Mouse (Mus musculus) embryonic stem cell, embryonic (primary cell): ENCODE results near the gene Pcgf1.

Experiments used
- CTCF ChIA-PET, 4 experiments: fragments of 300-600 bp in 2 of 4; fragments of 350-600 bp in 2 of 4; sonication (Branson Sonifier 250); formaldehyde crosslinking; loops; one replicate each; lab custom pipeline; 2022; ENCODE audit warnings: inconsistent platforms in 2 of 4; lab: Charles Lee
- POLR2A ChIA-PET, 4 experiments: fragments of 300-600 bp in 2 of 4; fragments of 350-600 bp in 2 of 4; sonication (Branson Sonifier 250); formaldehyde crosslinking; loops; one replicate each; lab custom pipeline; 2022; ENCODE audit warnings: antibody characterized with exemption in 4 of 4, inconsistent platforms in 1 of 4; lab: Charles Lee

Gene Pcgf1

GRCm38 (mm10) chr6:83077630-83078323 is at the start of gene Pcgf1:
Gene Pcgf1 (plus strand): TSS chr6:83077869.
- ChIA-PET POLR2A (interaction anchor here in 3 of 4 experiments (0.6 to 2.7 kb wide), 54 partner anchors 9 to 373 kb away, joined by 3 to 18 read pairs (median 4); partner anchors contain the start of genes Dqx1 (in 3 of the 3), Wbp1 (in 3 of the 3), Aup1 (in 2 of the 3) and Ccdc142 (in 2 of the 3)), CTCF (interaction anchor here in 3 of 4 experiments (0.5 to 2.2 kb wide), 19 partner anchors 10 to 717 kb away, joined by 3 to 9 read pairs (median 4); partner anchors contain the start of genes Aup1 (in 1 of the 3), Ccdc142 (in 1 of the 3), Dqx1 (in 1 of the 3) and Gm42688 (in 1 of the 3))

- POLR2A ChIA-PET, result interaction anchor here in 2 of 4 experiments (0.7 to 1.5 kb wide), 4 partner anchors 14 to 105 kb away, joined by 3 to 4 read pairs (median 3); partner anchors contain the start of genes Aup1 (in 1 of the 2) and Rtkn (in 1 of the 2)
These were observed 47.9 kb upstream of the Pcgf1 start for GRCm38 (mm10) chr6:83029777-83030176.

GRCm38 (mm10) chr6:83031111-83031510 is 46.6 kb upstream of the Pcgf1 start:
- POLR2A ChIA-PET, result interaction anchor here in 2 of 4 experiments (0.7 to 2.3 kb wide), 6 partner anchors 9 to 55 kb away, joined by 3 to 8 read pairs (median 4); partner anchors contain the start of genes Aup1 (in 1 of the 2), Dqx1 (in 1 of the 2), Htra2 (in 1 of the 2) and Lbx2 (in 1 of the 2)
- CTCF ChIA-PET, result no interaction called here

More at GRCm38 (mm10) chr6:83029777-83030176, 47.9 kb upstream of the Pcgf1 start:
- CTCF ChIA-PET, result interaction anchor here in 2 of 4 experiments (1.2 to 1.5 kb wide), 1 partner anchor 33 kb away, joined by 5 to 6 read pairs; no protein-coding TSS in a partner anchor

GRCm38 (mm10) chr6:83031921-83032590 is 45.6 kb upstream of the Pcgf1 start:
- CTCF ChIA-PET, result interaction anchor here in 3 of 4 experiments (0.6 to 1.4 kb wide), 5 partner anchors 23 to 489 kb away, joined by 3 to 4 read pairs (median 3); partner anchors contain the start of genes Ccdc142 (in 1 of the 3), Gm42688 (in 1 of the 3) and Htra2 (in 1 of the 3)

GRCm38 (mm10) chr6:83032769-83033191 is 44.9 kb upstream of the Pcgf1 start:
- ChIA-PET POLR2A (interaction anchor here (0.6 to 3.3 kb wide), 25 partner anchors 13 to 293 kb away, joined by 3 to 13 read pairs (median 4); partner anchors contain the start of genes Dqx1 (in 2 of the 4), Aup1 (in 1 of the 4), Htra2 (in 1 of the 4) and Mob1a (in 1 of the 4)), CTCF (interaction anchor here in 2 of 4 experiments (0.6 to 1.4 kb wide), 8 partner anchors 18 to 330 kb away, joined by 3 to 5 read pairs (median 3); partner anchors contain the start of genes Ccdc142 (in 1 of the 2), Gm42688 (in 1 of the 2) and Htra2 (in 1 of the 2))

More at GRCm38 (mm10) chr6:83031921-83032590, 45.6 kb upstream of the Pcgf1 start:
- POLR2A ChIA-PET, result interaction anchor here in 2 of 4 experiments (0.6 to 3.3 kb wide), 18 partner anchors 10 to 294 kb away, joined by 3 to 13 read pairs (median 4); partner anchors contain the start of genes Aup1 (in 2 of the 2), Dqx1 (in 2 of the 2), Htra2 (in 2 of the 2) and Mob1a (in 1 of the 2)

GRCm38 (mm10) chr6:83033249-83034185 is 44.2 kb upstream of the Pcgf1 start, which contains the start of the genes Dok1 and Loxl3:
Gene Dok1 (minus strand): TSS chr6:83033471.
Gene Loxl3 (plus strand): TSS chr6:83034173.
- CTCF ChIA-PET, result interaction anchor here in 2 of 4 experiments (0.6 to 1.4 kb wide), 11 partner anchors 17 to 331 kb away, joined by 3 to 5 read pairs (median 3); partner anchors contain the start of genes Ccdc142 (in 1 of the 2) and Gm42688 (in 1 of the 2)
- POLR2A ChIA-PET, result interaction anchor here (0.5 to 3.3 kb wide), 29 partner anchors 13 to 292 kb away, joined by 3 to 13 read pairs (median 4); partner anchors contain the start of genes Dqx1 (in 3 of the 4), 1700003E16Rik (in 1 of the 4), Aup1 (in 1 of the 4) and Htra2 (in 1 of the 4)

- ChIA-PET POLR2A (interaction anchor here (0.6 to 3.3 kb wide), 10 partner anchors 15 to 67 kb away, joined by 3 to 13 read pairs (median 6); partner anchors contain the start of genes Aup1 (in 2 of the 4), Dqx1 (in 2 of the 4) and Htra2 (in 1 of the 4)), CTCF (interaction anchor here in 3 of 4 experiments (0.5 to 1.4 kb wide), 7 partner anchors 40 to 360 kb away, joined by 3 to 7 read pairs (median 3); partner anchors contain the start of genes Ccdc142 (in 1 of the 3) and Gm42688 (in 1 of the 3))
These were observed 43.1 kb upstream of the Pcgf1 start for GRCm38 (mm10) chr6:83034463-83035055.

- POLR2A ChIA-PET, result interaction anchor here in 3 of 4 experiments (0.6 to 2.0 kb wide), 5 partner anchors 17 to 368 kb away, joined by 3 to 5 read pairs (median 3); partner anchors contain the start of genes Aup1 (in 1 of the 3) and Htra2 (in 1 of the 3)
These were observed 40.5 kb upstream of the Pcgf1 start for GRCm38 (mm10) chr6:83037188-83037587.

GRCm38 (mm10) chr6:83038496-83039012 is 39.1 kb upstream of the Pcgf1 start:
- POLR2A ChIA-PET, result interaction anchor here in 2 of 4 experiments (0.7 to 2.0 kb wide), 6 partner anchors 16 to 312 kb away, joined by 3 to 5 read pairs (median 4); partner anchors contain the start of genes Aup1 (in 1 of the 2), Dqx1 (in 1 of the 2), Htra2 (in 1 of the 2) and Pcgf1 (in 1 of the 2)
- CTCF ChIA-PET, result interaction anchor here in 1 of 4 experiments (1.0 kb wide), 1 partner anchor 42 kb away, joined by 3 read pairs; no protein-coding TSS in a partner anchor

More at GRCm38 (mm10) chr6:83037188-83037587, 40.5 kb upstream of the Pcgf1 start:
- CTCF ChIA-PET, result interaction anchor here in 1 of 4 experiments (0.6 kb wide), 1 partner anchor 31 kb away, joined by 10 read pairs; no protein-coding TSS in a partner anchor

- ChIA-PET CTCF (no interaction called here), POLR2A (interaction anchor here in 2 of 4 experiments (0.8 to 2.7 kb wide), 6 partner anchors 9 to 55 kb away, joined by 3 to 16 read pairs (median 4); partner anchors contain the start of genes Aup1 (in 2 of the 2) and Htra2 (in 2 of the 2))
These were observed 37.1 kb upstream of the Pcgf1 start for GRCm38 (mm10) chr6:83040601-83041000.

- ChIA-PET POLR2A (interaction anchor here in 2 of 4 experiments (0.6 to 1.4 kb wide), 2 partner anchors 10 to 52 kb away, joined by 3 read pairs; no protein-coding TSS in a partner anchor), CTCF (interaction anchor here in 2 of 4 experiments (0.6 to 1.6 kb wide), 2 partner anchors 47 to 428 kb away, joined by 3 to 5 read pairs; no protein-coding TSS in a partner anchor)
These were observed 34.1 kb upstream of the Pcgf1 start for GRCm38 (mm10) chr6:83043561-83043960.

GRCm38 (mm10) chr6:83043993-83044392 is 33.7 kb upstream of the Pcgf1 start:
- POLR2A ChIA-PET, result interaction anchor here in 1 of 4 experiments (1.1 to 1.4 kb wide), 2 partner anchors 8 to 9 kb away, joined by 3 read pairs; no protein-coding TSS in a partner anchor
- CTCF ChIA-PET, result interaction anchor here in 2 of 4 experiments (0.6 to 1.6 kb wide), 2 partner anchors 47 to 428 kb away, joined by 3 to 5 read pairs; no protein-coding TSS in a partner anchor

- POLR2A ChIA-PET, result interaction anchor here in 1 of 4 experiments (1.0 to 1.1 kb wide), 2 partner anchors 8 to 76 kb away, joined by 3 read pairs; partner anchors contain the start of gene Wbp1
- CTCF ChIA-PET, result interaction anchor here in 1 of 4 experiments (0.6 to 1.6 kb wide), 2 partner anchors 20 to 48 kb away, joined by 3 to 5 read pairs; no protein-coding TSS in a partner anchor
These were observed 32.9 kb upstream of the Pcgf1 start for GRCm38 (mm10) chr6:83044742-83045141.

- CTCF ChIA-PET, result no interaction called here
- POLR2A ChIA-PET, result interaction anchor here in 2 of 4 experiments (1.1 to 2.4 kb wide), 5 partner anchors 9 to 52 kb away, joined by 3 to 13 read pairs (median 4); partner anchors contain the start of genes Ccdc142 (in 1 of the 2), Dok1 (in 1 of the 2), Dqx1 (in 1 of the 2) and Gm42688 (in 1 of the 2)
These were observed 28.3 kb upstream of the Pcgf1 start for GRCm38 (mm10) chr6:83049367-83049766.
